Mouse (Mus musculus): ENCODE measurements around the gene Zfp366.

Zfp366 gene

GRCm38 (mm10) chr13:99290766-99291165, 106.1 kb downstream of the Zfp366 start:
- ATAC-seq (ENCODE audit: insufficient number of reproducible peaks, low FRiP score, low TSS enrichment) = no peak

GRCm38 (mm10) chr13:99294176-99294575, 109.6 kb downstream of the Zfp366 start:
- no peak for ATAC-seq (ENCODE audit: insufficient number of reproducible peaks, low FRiP score, low TSS enrichment)

GRCm38 (mm10) chr13:99299921-99300320, 115.3 kb downstream of the Zfp366 start:
- no peak for ATAC-seq (ENCODE audit: insufficient number of reproducible peaks, low FRiP score, low TSS enrichment)
